Mouse (Mus musculus): Measurements from ENCODE around the gene Krt19. TPM values are rescaled to one million over a fixed set of nuclear protein-coding genes. Genes with fewer than 3 reads are reported as not detected.
A peak's percentile ranks its signal among the peaks of the same experiment; 100 is the strongest.

The Krt19 gene
- 48.4 and 69.2 TPM in 2 replicates for polyA plus RNA-seq (2014; fragmentation: Nextera tagmentation; extraction: Ambion mirVana)

DNA sequence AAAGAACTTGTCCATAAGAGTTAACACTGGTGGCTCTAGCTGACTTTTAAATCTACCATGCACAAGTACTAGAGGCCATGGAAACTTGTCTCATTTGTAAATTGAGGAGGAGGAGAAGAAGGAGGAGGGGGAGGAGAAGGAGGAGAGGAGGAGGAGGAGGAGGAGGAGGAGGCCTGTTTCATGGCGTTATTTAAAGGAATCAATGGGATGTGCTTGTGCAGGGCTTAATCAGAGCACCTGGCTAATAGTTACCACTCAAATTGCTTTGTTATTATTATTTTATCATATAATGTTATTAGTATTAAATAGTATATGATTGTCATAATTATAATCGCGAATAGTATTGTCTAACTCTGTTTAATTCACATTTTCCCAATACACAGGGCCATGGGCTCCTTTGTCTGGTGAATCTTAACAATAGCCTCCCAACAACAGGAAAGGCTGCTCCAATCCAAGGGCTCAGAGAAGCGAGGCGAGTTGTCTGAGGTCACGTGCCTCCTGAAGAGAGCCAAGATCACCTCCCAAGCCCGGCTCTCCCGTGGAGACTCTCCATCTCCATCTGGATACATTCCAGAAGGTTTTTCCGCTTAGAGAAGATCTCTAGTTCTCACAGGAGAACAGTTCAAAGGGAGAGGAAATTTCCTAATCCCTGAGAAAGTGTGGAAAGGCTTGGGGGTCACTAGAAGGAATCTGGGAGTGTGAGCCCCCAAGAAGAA is at the start of gene Krt19:
Gene Krt19, minus strand, starts transcription at position 51 of the 716 bp plus-strand sequence.
- Histone ChIP-seq H3K4me3 (ENCODE audit: low read depth, low read length) (no peak within 1 kb of the TSS), H3K36me3 (ENCODE audit: control insufficient read depth, insufficient read depth, low read length) (no peaks in the 10 kb centered on the region), H3K4me2 (no peak within 1 kb of the TSS), H3K27me3 (ENCODE audit: control insufficient read depth, insufficient read depth, low read length) (peaks cover 14% of the 10 kb centered on the region), H3K9me3 (replicated peaks; ENCODE audit: control insufficient read depth, low read length) (no peaks in the 10 kb centered on the region), H3K27ac (ENCODE audit: low read depth, low read length) (no peak within 1 kb of the TSS), H3K4me1 (ENCODE audit: control insufficient read depth, insufficient read depth, low read length) (peaks cover 28% of the 10 kb centered on the region), H3K9ac (ENCODE audit: low read depth, low read length) (0 out of 2 replicates have a peak within 1 kb of the TSS, but pooled peaks have one; percentile 10)
- ATAC-seq (replicated peaks; ENCODE audit: insufficient number of reproducible peaks, low FRiP score, low TSS enrichment) = no peak
- 49% methylated on average over 9 of the region's 9 CpGs for WGBS (ENCODE audit: insufficient replicate concordance)

DNA sequence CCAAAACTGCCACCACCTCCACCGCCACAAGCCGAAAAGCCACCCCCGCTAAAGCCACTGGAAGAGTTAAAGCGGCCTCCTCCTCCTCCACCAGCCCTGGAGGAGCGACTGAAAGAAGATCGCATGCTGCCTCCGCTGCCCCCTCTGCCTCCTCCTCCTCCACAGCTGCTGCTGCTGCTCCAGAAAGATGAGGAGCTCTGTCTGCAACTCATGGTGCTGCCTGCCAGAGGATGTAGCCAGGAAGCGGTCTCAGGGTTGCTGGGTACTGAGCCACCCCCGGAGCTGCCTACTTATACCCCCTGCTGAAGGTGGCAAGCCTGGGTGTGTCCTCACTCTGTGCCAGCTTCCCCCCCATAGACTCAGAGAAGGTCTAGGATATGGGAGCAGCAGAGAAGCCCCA is 44.5 kb upstream of the Krt19 start, which contains the start of gene Krt9:
Gene Krt9, minus strand, starts transcription at position 255 of the 400 bp plus-strand sequence.
- no peak within 1 kb of the TSS for H3K27ac ChIP-seq (ENCODE audit: low read depth, low read length)
- no peak for ATAC-seq (replicated peaks; ENCODE audit: insufficient number of reproducible peaks, low FRiP score, low TSS enrichment)
- no peaks in the 10 kb centered on the region for H3K9me3 ChIP-seq (replicated peaks; ENCODE audit: control insufficient read depth, low read length)
- 39% methylated on average over 9 of the region's 9 CpGs for WGBS (ENCODE audit: insufficient replicate concordance)
- H3K36me3 ChIP-seq (ENCODE audit: control insufficient read depth, insufficient read depth, low read length) = no peaks in the 10 kb centered on the region
- no peak within 1 kb of the TSS for H3K9ac ChIP-seq (ENCODE audit: low read depth, low read length)
- H3K4me3 ChIP-seq (ENCODE audit: low read depth, low read length) = no peak within 1 kb of the TSS
- no peaks in the 10 kb centered on the region for H3K27me3 ChIP-seq (ENCODE audit: control insufficient read depth, insufficient read depth, low read length)
- H3K4me1 ChIP-seq (ENCODE audit: control insufficient read depth, insufficient read depth, low read length) = no peaks in the 10 kb centered on the region
- H3K4me2 ChIP-seq = no peak within 1 kb of the TSS

DNA sequence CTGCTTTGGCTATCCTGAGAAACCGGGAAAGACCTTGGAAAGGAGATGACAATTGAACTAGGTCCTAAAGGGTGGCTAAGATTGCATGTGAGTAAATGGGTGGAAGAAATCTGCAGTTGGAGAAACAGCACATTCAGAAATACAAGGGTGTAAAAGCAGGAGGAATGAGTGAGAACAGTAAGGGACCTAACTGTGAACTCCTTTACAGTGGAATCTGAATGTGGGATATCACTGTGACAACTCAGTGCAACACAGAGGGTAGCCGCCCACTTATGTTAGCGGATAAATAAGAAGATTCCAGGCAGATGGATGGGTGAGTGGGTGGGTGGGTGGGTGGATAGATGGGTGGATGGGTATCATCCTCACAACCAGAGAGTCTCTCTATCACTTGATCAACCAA is 43.4 kb upstream of the Krt19 start:
- Histone ChIP-seq H3K36me3 (ENCODE audit: control insufficient read depth, insufficient read depth, low read length) (no peaks in the 10 kb centered on the region), H3K4me2 (no peak overlapping the region), H3K9me3 (replicated peaks; ENCODE audit: control insufficient read depth, low read length) (no peaks in the 10 kb centered on the region), H3K27me3 (ENCODE audit: control insufficient read depth, insufficient read depth, low read length) (no peaks in the 10 kb centered on the region), H3K4me3 (ENCODE audit: low read depth, low read length) (no peak overlapping the region), H3K27ac (ENCODE audit: low read depth, low read length) (no peak overlapping the region), H3K4me1 (ENCODE audit: control insufficient read depth, insufficient read depth, low read length) (no peaks in the 10 kb centered on the region), H3K9ac (ENCODE audit: low read depth, low read length) (no peak overlapping the region)
- 85% methylated on average over 3 of the region's 3 CpGs for WGBS (ENCODE audit: insufficient replicate concordance)
- ATAC-seq (replicated peaks; ENCODE audit: insufficient number of reproducible peaks, low FRiP score, low TSS enrichment) = no peak

DNA sequence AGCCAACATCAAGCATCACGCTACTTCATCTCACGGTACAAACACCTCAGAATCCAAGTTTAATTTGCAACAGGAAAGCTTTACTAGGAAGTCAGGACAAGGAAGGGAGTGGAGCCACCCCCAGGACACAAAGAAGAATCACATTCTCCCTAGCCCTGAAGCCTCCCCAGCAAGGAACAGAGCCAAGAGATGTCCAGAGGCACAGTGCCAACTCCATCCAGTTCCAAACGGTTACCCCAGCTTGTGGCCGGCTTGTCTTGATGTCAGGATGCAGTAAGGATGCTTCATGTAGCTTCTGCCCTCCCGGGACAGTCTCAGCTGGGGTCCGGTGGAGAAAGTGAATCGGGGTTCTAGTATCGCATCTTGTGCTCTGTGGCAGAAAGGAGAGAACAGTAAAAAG is 38.3 kb upstream of the Krt19 start:
- ATAC-seq (replicated peaks; ENCODE audit: insufficient number of reproducible peaks, low FRiP score, low TSS enrichment) = no peak
- H3K27me3 ChIP-seq (ENCODE audit: control insufficient read depth, insufficient read depth, low read length) = no peaks in the 10 kb centered on the region
- H3K27ac ChIP-seq (ENCODE audit: low read depth, low read length) = no peak overlapping the region
- no peaks in the 10 kb centered on the region for H3K9me3 ChIP-seq (replicated peaks; ENCODE audit: control insufficient read depth, low read length)
- WGBS (ENCODE audit: insufficient replicate concordance) = 76% methylated on average over 8 of the region's 8 CpGs
- no peak overlapping the region for H3K4me2 ChIP-seq
- no peaks in the 10 kb centered on the region for H3K4me1 ChIP-seq (ENCODE audit: control insufficient read depth, insufficient read depth, low read length)
- no peaks in the 10 kb centered on the region for H3K36me3 ChIP-seq (ENCODE audit: control insufficient read depth, insufficient read depth, low read length)
- H3K9ac ChIP-seq (ENCODE audit: low read depth, low read length) = no peak overlapping the region
- H3K4me3 ChIP-seq (ENCODE audit: low read depth, low read length) = no peak overlapping the region

DNA sequence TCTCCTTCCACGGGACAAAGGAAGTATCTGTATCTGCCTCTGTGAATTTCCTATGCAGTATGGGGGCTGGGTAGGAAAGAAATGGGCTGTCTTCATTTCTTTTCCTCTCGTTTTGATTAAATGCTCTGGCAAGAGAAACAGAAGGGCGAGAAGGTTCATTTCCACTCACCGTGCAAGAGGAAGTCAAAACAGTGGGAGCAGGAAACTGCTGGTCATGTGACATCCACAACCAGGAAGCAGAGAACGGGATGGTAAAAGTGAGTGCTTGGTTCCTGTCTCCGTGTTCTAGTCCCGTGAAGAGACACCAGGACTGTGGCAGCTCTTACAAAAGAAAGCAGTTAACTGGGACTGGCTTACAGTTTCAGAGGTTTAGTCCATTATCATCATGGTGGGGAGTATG is 33.3 kb upstream of the Krt19 start:
- WGBS (ENCODE audit: insufficient replicate concordance) = 59% methylated on average over 7 of the region's 7 CpGs
- H3K9ac ChIP-seq (ENCODE audit: low read depth, low read length) = no peak overlapping the region

DNA sequence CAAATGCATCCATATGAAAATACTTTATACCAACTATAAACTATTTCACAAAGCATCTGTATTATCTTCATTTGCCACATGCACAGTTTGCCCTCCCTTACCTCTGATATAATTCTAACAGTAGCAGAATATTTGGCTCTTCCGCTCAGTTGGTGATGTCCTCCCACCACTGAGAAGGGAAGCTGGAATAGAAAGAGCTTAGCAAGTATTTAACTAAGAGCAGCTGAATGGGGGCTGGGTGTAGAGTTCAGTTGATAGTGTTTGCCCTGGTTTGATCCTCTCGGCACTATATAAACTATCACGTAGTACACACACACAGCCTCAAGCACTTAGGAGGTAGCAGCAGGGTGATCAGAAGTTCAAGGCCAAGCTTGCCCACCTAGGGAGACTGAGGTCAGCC is 30.8 kb upstream of the Krt19 start:
- Histone ChIP-seq H3K27ac (ENCODE audit: low read depth, low read length) (no peak overlapping the region), H3K4me3 (ENCODE audit: low read depth, low read length) (no peak overlapping the region), H3K4me1 (ENCODE audit: control insufficient read depth, insufficient read depth, low read length) (no peaks in the 10 kb centered on the region), H3K27me3 (ENCODE audit: control insufficient read depth, insufficient read depth, low read length) (no peaks in the 10 kb centered on the region), H3K4me2 (no peak overlapping the region), H3K36me3 (ENCODE audit: control insufficient read depth, insufficient read depth, low read length) (no peaks in the 10 kb centered on the region), H3K9ac (ENCODE audit: low read depth, low read length) (no peak overlapping the region), H3K9me3 (replicated peaks; ENCODE audit: control insufficient read depth, low read length) (no peaks in the 10 kb centered on the region)
- 69% methylated on average over 3 of the region's 3 CpGs for WGBS (ENCODE audit: insufficient replicate concordance)
- no peak for ATAC-seq (replicated peaks; ENCODE audit: insufficient number of reproducible peaks, low FRiP score, low TSS enrichment)

More for the DNA sequence above, 33.3 kb upstream of the Krt19 start:
- no peaks in the 10 kb centered on the region for H3K27me3 ChIP-seq (ENCODE audit: control insufficient read depth, insufficient read depth, low read length)
- no peak overlapping the region for H3K4me3 ChIP-seq (ENCODE audit: low read depth, low read length)
- no peak for ATAC-seq (replicated peaks; ENCODE audit: insufficient number of reproducible peaks, low FRiP score, low TSS enrichment)
- H3K4me2 ChIP-seq = no peak overlapping the region
- H3K36me3 ChIP-seq (ENCODE audit: control insufficient read depth, insufficient read depth, low read length) = no peaks in the 10 kb centered on the region
- H3K4me1 ChIP-seq (ENCODE audit: control insufficient read depth, insufficient read depth, low read length) = no peaks in the 10 kb centered on the region
- no peaks in the 10 kb centered on the region for H3K9me3 ChIP-seq (replicated peaks; ENCODE audit: control insufficient read depth, low read length)
- no peak overlapping the region for H3K27ac ChIP-seq (ENCODE audit: low read depth, low read length)

DNA sequence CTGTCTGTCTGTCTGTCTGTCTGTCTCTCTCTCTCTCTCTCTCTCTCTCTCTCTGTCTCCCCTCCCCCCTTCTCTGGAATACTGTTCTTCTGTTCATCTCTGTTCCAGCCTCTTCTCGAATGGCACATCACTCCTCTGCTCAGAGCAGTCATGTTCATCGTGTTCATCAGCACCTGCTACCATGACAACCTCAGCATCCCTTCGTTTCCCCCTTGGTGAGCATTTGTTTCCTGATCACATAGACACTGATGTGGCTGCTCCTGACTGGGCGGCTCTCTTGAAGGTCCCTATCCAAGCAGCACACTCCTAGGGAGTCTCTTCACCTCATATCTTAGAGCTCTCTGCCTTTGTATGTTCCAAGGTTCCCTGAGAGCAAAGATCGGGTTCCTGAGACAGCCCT is 29.8 kb upstream of the Krt19 start:
- ATAC-seq (replicated peaks; ENCODE audit: insufficient number of reproducible peaks, low FRiP score, low TSS enrichment) = no peak
- Histone ChIP-seq H3K9ac (ENCODE audit: low read depth, low read length) (no peak overlapping the region), H3K4me1 (ENCODE audit: control insufficient read depth, insufficient read depth, low read length) (no peaks in the 10 kb centered on the region), H3K4me3 (ENCODE audit: low read depth, low read length) (no peak overlapping the region), H3K36me3 (ENCODE audit: control insufficient read depth, insufficient read depth, low read length) (no peaks in the 10 kb centered on the region), H3K27ac (ENCODE audit: low read depth, low read length) (no peak overlapping the region), H3K9me3 (replicated peaks; ENCODE audit: control insufficient read depth, low read length) (no peaks in the 10 kb centered on the region), H3K27me3 (ENCODE audit: control insufficient read depth, insufficient read depth, low read length) (no peaks in the 10 kb centered on the region), H3K4me2 (no peak overlapping the region)
- WGBS (ENCODE audit: insufficient replicate concordance) = 66% methylated on average over 5 of the region's 5 CpGs

DNA sequence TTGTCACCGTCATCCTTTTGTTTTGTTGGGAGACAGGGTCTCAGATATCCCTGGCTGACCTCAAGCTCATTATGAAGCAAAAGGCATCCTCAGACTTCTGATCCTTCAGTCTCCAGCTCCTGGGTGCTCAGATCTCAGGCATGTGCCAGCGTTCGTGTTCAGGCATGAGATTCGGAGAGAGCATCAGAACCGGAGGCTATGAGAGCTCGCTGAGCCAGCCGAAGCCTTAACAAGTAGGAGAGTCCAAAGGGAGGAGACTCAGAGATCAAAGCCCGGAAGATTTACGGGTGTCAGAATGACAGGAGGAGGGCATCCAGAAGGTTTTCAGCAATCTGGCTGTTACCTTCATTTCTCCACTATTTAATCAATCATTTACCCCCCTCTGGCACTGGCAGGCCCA is 28.3 kb upstream of the Krt19 start:
- no peaks in the 10 kb centered on the region for H3K27me3 ChIP-seq (ENCODE audit: control insufficient read depth, insufficient read depth, low read length)
- H3K4me1 ChIP-seq (ENCODE audit: control insufficient read depth, insufficient read depth, low read length) = no peaks in the 10 kb centered on the region
- 68% methylated on average over 9 of the region's 9 CpGs for WGBS (ENCODE audit: insufficient replicate concordance)
- H3K4me2 ChIP-seq = no peak overlapping the region
- ATAC-seq (replicated peaks; ENCODE audit: insufficient number of reproducible peaks, low FRiP score, low TSS enrichment) = no peak
- H3K9me3 ChIP-seq (replicated peaks; ENCODE audit: control insufficient read depth, low read length) = no peaks in the 10 kb centered on the region
- H3K9ac ChIP-seq (ENCODE audit: low read depth, low read length) = no peak overlapping the region
- H3K4me3 ChIP-seq (ENCODE audit: low read depth, low read length) = no peak overlapping the region
- H3K36me3 ChIP-seq (ENCODE audit: control insufficient read depth, insufficient read depth, low read length) = no peaks in the 10 kb centered on the region
- no peak overlapping the region for H3K27ac ChIP-seq (ENCODE audit: low read depth, low read length)
